Mouse (Mus musculus) layer of hippocampus, adult 6 months (tissue): ENCODE results near the gene Prnp. TPM values are rescaled to one million over a fixed set of nuclear protein-coding genes. Genes with fewer than 3 reads are reported as not detected.

ENCODE experiments used
- long read RNA-seq, 2 experiments: library from polyadenylated mRNA; unstranded; transcript quantifications; one replicate each; pipeline ENCODE4 v2.0.0; 2019 to 2020
- polyA plus RNA-seq: library from polyadenylated mRNA; unstranded; fragments of <200 nt; fragmentation: Nextera tagmentation; gene quantifications from 2 replicates; pipeline ENCODE4 v1.2.3, GENCODE M21; 2021

Prnp gene
- polyA plus RNA-seq = 875 and 881 TPM in 2 replicates
- long read RNA-seq, experiment 1, transcript Prnp-201 (3 exons, 2,184 nt) = major isoform, 1,571 of 1,918 reads
- long read RNA-seq, experiment 1, partial matches to known transcripts = 330 of 1,918 reads
- long read RNA-seq, experiment 1, other reads (novel, unspliced or antisense) = 17 of 1,918 reads
- long read RNA-seq, experiment 2, transcript Prnp-201 (3 exons, 2,184 nt) = major isoform, 5,932 of 6,398 reads
- long read RNA-seq, experiment 2, partial matches to known transcripts = 421 of 6,398 reads
- long read RNA-seq, experiment 2, other reads (novel, unspliced or antisense) = 45 of 6,398 reads

DNA sequence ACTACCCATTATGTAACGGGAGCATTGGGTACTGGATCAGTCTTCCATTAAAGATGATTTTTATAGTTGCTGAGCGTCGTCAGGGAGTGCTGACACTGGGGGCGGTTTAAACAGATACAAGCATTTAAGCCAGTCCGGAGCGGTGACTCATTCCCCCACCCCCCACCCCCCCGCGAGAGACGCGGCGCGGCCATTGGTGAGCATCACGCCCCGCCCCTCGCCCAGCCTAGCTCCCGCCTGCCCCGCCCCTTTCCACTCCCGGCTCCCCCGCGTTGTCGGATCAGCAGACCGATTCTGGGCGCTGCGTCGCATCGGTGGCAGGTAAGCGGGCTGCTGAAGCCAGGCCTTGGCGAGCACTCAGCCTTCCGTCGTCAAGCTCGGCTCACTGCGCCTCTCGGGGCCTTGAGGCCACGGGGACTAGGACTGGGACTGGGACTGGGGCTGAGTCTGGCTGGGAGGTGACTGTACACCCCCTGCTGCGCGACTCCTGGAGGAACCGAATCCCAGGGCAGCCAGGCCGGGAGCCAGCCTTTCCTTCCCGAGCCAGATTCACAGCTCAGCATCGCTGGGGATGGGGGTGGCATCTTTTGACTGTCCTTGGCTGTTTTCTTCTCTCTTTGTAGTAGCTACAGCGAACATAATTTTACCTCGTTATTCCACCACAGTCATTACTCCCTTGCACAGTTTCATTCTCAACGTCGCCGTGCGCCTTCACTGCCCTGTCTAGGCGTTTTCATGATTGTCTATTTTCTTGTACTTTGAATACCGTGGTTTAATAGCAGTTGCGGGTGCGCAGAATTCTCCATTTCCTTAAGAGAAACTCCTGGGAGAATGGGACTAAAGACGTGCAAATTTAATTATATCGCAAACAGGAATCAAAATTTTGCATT, at the start of gene Prnp, which contains the start of gene Prn:
Gene Prnp, plus strand, starts transcription at position 246 of the 890 bp plus-strand sequence.
Gene Prn, plus strand, starts transcription at position 275 of the 890 bp plus-strand sequence.

DNA sequence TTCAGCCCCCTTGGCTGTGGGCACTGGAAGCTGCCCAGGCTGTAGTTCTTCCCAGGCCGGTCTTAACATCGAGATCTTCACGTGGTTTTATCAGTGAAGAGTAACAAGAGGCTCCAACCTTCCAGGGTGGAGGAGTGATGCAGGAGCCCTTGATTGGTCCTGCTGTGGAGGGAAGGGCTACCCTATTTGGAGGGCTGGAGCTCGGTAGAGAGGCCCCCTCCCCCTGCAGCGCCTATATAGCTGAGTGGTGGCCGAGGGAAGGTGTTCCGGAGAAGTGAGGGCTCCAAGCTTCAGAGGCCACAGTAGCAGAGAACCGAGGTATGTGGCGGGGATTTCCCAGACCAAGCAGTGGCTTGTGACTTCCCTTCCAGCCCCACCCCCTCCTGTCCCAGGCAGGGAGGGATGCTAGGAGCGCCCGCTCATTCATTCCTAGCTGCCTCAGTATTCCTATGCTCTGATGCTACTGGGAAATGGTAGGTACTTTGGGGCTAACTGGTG, 40.9 kb downstream of the Prnp start, which contains the start of gene Prnd:
Gene Prnd, plus strand, starts transcription at position 264 of the 498 bp plus-strand sequence.

Other genes with a start within 250 kb of the Prnp start
- gene Erv3, start 50.2 kb upstream of the Prnp start, polyA plus RNA-seq = 0.14 and 0.20 TPM in 2 replicates
- gene Prn, start within 50 bp of the Prnp start, polyA plus RNA-seq = 0.11 and 0.13 TPM in 2 replicates
- not detected in 2 replicates for gene Prnd, start 40.9 kb downstream of the Prnp start, polyA plus RNA-seq
- gene Rassf2, start 120.3 kb downstream of the Prnp start, polyA plus RNA-seq = 7.0 and 8.0 TPM in 2 replicates
- gene Slc23a2, start 235.2 kb downstream of the Prnp start, polyA plus RNA-seq = 26.8 and 33.4 TPM in 2 replicates